Mouse (Mus musculus) bone marrow macrophage, adult 2 months (primary cell): ENCODE data around the gene Lhpp.

Source experiments
- CTCF ChIP-seq: IDR thresholded peaks from 2 replicates; pipeline ENCODE4 v1.5.1; 2012; ENCODE audit warnings: low read depth, mild to moderate bottlenecking, low read length, moderate library complexity
- POLR2A ChIP-seq: IDR thresholded peaks from 2 replicates; pipeline ENCODE4 v1.6.1; 2012; ENCODE audit warnings: mild to moderate bottlenecking, low read depth, low read length, borderline replicate concordance

DNA sequence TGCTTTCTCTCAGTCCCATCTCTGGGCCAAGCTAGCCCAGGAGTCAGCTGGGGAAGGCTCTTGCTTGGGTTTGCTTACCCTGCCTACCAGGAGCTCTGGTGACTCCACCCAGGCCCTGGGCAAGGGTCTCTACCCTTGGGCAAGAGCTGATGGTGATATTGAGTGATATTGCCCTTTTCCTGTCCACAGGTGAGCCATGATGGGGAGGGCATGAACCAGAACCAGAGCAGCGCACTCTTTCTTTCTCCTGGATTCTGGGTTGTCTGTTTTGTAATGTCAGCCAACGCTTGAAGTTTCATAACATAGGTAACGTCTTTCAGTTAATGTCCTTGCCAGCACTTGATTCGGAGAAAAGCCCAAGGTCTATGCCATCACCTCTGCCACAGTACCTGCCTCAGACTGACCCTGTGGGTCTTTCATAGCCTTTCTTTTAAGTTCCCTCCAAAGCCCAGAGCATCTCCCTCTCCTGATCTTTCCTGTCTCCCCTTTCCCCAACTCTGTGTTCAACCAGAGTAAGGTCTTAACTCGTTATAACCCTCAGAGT lies 6.7 kb downstream of the Lhpp start:
- TF ChIP-seq CTCF (no peak), POLR2A (no peak)
